Comparison of ENCODE assay signal across 8 mouse cellular contexts in the genomic region with DNA sequence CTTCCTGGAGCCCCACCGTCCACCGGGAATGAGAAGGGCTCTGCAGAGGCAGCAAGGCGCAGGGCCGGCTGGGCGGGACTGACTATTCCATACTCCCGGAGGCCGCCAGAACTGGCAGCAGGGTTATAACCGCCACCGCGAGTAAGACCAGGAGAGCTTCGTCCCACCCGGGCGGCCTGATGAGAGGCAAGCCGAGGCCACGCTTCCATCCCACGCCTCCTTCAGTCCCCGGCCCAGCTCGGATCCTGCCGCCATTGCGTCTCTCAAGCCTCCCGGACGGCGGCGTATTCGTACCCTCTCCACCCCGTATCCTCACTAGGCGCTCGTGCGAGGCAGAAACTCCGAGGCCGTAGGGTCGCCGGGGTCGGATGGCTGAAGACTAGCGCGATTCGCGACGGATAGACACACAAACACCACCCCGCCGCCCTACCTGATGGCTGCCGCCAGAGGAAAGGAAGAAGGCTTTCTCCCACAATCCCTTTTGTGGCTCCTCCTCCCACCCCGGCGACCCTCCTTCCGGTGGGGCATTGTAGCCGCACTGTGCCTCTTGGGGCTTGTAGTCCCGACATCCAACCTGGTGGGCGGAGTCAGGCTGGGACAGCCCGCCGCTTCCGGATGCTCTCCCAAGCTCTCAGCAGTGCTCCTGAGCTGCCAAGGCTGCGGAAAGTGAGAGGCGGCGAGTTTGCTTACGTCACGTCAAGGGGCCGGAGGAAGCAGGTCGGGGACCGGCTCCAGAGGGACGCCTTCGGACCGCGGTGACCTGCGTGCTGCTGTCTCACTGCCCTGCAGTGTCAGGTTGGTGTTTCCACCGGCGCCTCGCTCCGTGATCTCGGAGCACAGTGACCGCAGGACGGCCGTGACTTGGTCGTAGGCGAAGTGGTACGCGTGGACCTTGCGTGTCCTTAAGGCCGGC. TPM values are rescaled to one million over a fixed set of nuclear protein-coding genes. Genes with fewer than 3 reads are reported as not detected.
DNase-seq lines count a peak whose midpoint lies in the region; ATAC-seq lines count a peak whose summit lies in the region.

A gene (plus strand): TSS at position 608 of the 913 bp plus-strand sequence.
A gene (minus strand): TSS at position 863 of the 913 bp plus-strand sequence.

- H3K27ac ChIP-seq in hindbrain, embryonic 12.5 days = peak within 1 kb of the TSS; percentile 83

- DNase-seq in NIH3T3 (ENCODE audit: low read depth) = peak; percentile 98
- peak; percentile 99 for DNase-seq in cerebellum, postnatal 10 days
- DNase-seq in frontal cortex, postnatal 10 days (ENCODE audit: low spot score in 2 of 2) = peak; percentile 98 to 99
- peak; percentile 96 to 99 for DNase-seq in layer of hippocampus, postnatal 14 days (ENCODE audit: low spot score in 2 of 2)
- DNase-seq in lung, postnatal 14 days = peak; percentile 98
- peak; percentile 94 for DNase-seq in retina, adult 2 months (ENCODE audit: low read depth, low spot score)
- peak; percentile 97 to 99 for DNase-seq in thymus, postnatal 36 days

- peak; percentile 99 for ATAC-seq in hindbrain, embryonic 12.5 days (ENCODE audit: low FRiP score)

- peak within 1 kb of the TSS; percentile 89 for H3K4me3 ChIP-seq in hindbrain, embryonic 12.5 days

- H3K36me3 ChIP-seq in hindbrain, embryonic 12.5 days = peaks cover 24% of the 10 kb centered on the region

- H3K4me2 ChIP-seq in hindbrain, embryonic 12.5 days (replicated peaks) = peak within 1 kb of the TSS; percentile 69

- peak within 1 kb of the TSS; percentile 95 for H3K9ac ChIP-seq in hindbrain, embryonic 12.5 days

- no peaks in the 10 kb centered on the region for H3K9me3 ChIP-seq in hindbrain, embryonic 12.5 days (replicated peaks)

- peaks cover 15% of the 10 kb centered on the region for H3K4me1 ChIP-seq in hindbrain, embryonic 12.5 days

- WGBS in hindbrain, embryonic 12.5 days = under 1% methylated on average over 78 of the region's 78 CpGs

- H3K27me3 ChIP-seq in hindbrain, embryonic 12.5 days = no peaks in the 10 kb centered on the region

RNA-seq across cellular contexts. Expression of the first gene that starts in this region (rescaled TPM):
- 24.4 and 25.8 TPM in 2 replicates for polyA plus RNA-seq in hindbrain, embryonic 12.5 days (2016; fragmentation: Nextera tagmentation; extraction: Ambion mirVana)
- total RNA-seq in layer of hippocampus, postnatal 14 days (2021) = 10 to 100 TPM; 79.7 to 82.3 TPM

RNA-seq across cellular contexts. Expression of the second gene that starts in this region (rescaled TPM):
- 320 and 326 TPM in 2 replicates for polyA plus RNA-seq in hindbrain, embryonic 12.5 days (2016; fragmentation: Nextera tagmentation; extraction: Ambion mirVana)
- 100 to 1,000 TPM; 438 to 477 TPM for total RNA-seq in layer of hippocampus, postnatal 14 days (2021)

Comparison
In these comparisons a context has a peak if more than half of its experiments do, and no peak if none do; other contexts are left out.
1. Peak in every context shown above with its lines: DNase-seq, ATAC-seq, H3K4me3 ChIP-seq and H3K27ac ChIP-seq.